Mouse (Mus musculus) liver, embryonic 11.5 days (tissue): ENCODE measurements around the gene Pcca. TPM values are rescaled to one million over a fixed set of nuclear protein-coding genes. Genes with fewer than 3 reads are reported as not detected.

Experiments used
- ATAC-seq: fragments of 200-750 bp; cut with Nextera tagmentation; replicated peaks from 2 replicates; pipeline ENCODE4 v1.8.0; 2017; ENCODE audit warnings: moderate number of reproducible peaks, mild to moderate bottlenecking, moderate TSS enrichment, moderate library complexity; ENCODE audit not compliant: low FRiP score
- DNase-seq: peaks from one replicate; pipeline ENCODE4 v3.0.0-alpha.2; 2017; ENCODE audit warnings: low spot score
- H3K27ac ChIP-seq: fragments of 300-500 bp; sonication (generic); 2 replicates; pipeline ENCODE4 v1.5.1; 2014; ENCODE audit warnings: mild to moderate bottlenecking, low read depth, low read length, control low read depth
- H3K27me3 ChIP-seq: fragments of 300-500 bp; sonication (generic); replicated peaks from 2 replicates; pipeline ENCODE4 v1.6.1; 2014; ENCODE audit warnings: low read length, mixed read lengths; ENCODE audit not compliant: control insufficient read depth, insufficient read depth
- H3K36me3 ChIP-seq: fragments of 300-500 bp; sonication (generic); 2 replicates; pipeline ENCODE4 v1.6.1; 2014; ENCODE audit warnings: mild to moderate bottlenecking, low read length, moderate library complexity, mixed read lengths; ENCODE audit not compliant: control insufficient read depth, insufficient read depth
- H3K4me1 ChIP-seq: fragments of 300-500 bp; sonication (generic); replicated peaks from 2 replicates; pipeline ENCODE4 v1.6.1; 2014; ENCODE audit warnings: low read length, mixed read lengths; ENCODE audit not compliant: control insufficient read depth, insufficient read depth
- H3K4me2 ChIP-seq: fragments of 300-500 bp; sonication (generic); 2 replicates; pipeline ENCODE4 v1.6.1; 2014; ENCODE audit warnings: mild to moderate bottlenecking, control low read depth, moderate library complexity
- H3K4me3 ChIP-seq: fragments of 300-500 bp; sonication (generic); 2 replicates; pipeline ENCODE4 v1.5.1; 2014; ENCODE audit warnings: low read depth, low read length, control low read depth
- H3K9ac ChIP-seq: fragments of 300-500 bp; sonication (generic); 2 replicates; pipeline ENCODE4 v1.6.1; 2014; ENCODE audit warnings: low read depth, low read length, control low read depth
- H3K9me3 ChIP-seq: fragments of 300-500 bp; sonication (generic); 2 replicates; pipeline ENCODE4 v1.6.1; 2016; ENCODE audit warnings: low read length, inconsistent platforms, mixed read lengths; ENCODE audit not compliant: control insufficient read depth
- WGBS: fragments of 180-500 bp; shearing (Covaris S2); extraction: QIAGEN DNeasy Blood & Tissue Kit; methylation state at CpG from one replicate; pipeline ENCODE4 v1.1.7; 2014; 5-methylcytosine and 5-hydroxymethylcytosine counted together
- polyA plus RNA-seq: library from polyadenylated mRNA; unstranded; fragments of >200 nt; fragmentation: Nextera tagmentation; extraction: Ambion mirVana; gene quantifications from 2 replicates; pipeline ENCODE4 v1.2.1, GENCODE M21; 2014

Pcca gene
- polyA plus RNA-seq, 1 experiment from 2014 or later: 18.1 TPM

GRCm38 (mm10) chr14:122888480-122888872 lies 354.4 kb downstream of the Pcca start:
- Histone ChIP-seq H3K27me3 (no peaks in the 10 kb centered on the region), H3K9ac (no peak overlapping the region), H3K9me3 (no peaks in the 10 kb centered on the region), H3K27ac (no peak overlapping the region), H3K4me2 (no peak overlapping the region), H3K36me3 (no peaks in the 10 kb centered on the region; the same call in 1 of the 2 replicates), H3K4me3 (no peak overlapping the region), H3K4me1 (no peaks in the 10 kb centered on the region)
- no peak for DNase-seq
- 97% methylated on average over 1 of the region's 1 CpGs for WGBS
- ATAC-seq: no peak

GRCm38 (mm10) chr14:122891470-122891968 lies 357.4 kb downstream of the Pcca start:
- Histone ChIP-seq H3K9ac (no peak overlapping the region), H3K27ac (no peak overlapping the region), H3K4me2 (no peak overlapping the region), H3K9me3 (no peaks in the 10 kb centered on the region), H3K4me3 (no peak overlapping the region), H3K36me3 (no peaks in the 10 kb centered on the region; the same call in 1 of the 2 replicates), H3K4me1 (no peaks in the 10 kb centered on the region), H3K27me3 (no peaks in the 10 kb centered on the region)
- DNase-seq (no peak), ATAC-seq (no peak)
- WGBS: 93% methylated on average over 12 of the region's 12 CpGs

- no peaks in the 10 kb centered on the region; the same call in 1 of the 2 replicates for H3K36me3 ChIP-seq
- H3K4me2 ChIP-seq: no peak overlapping the region
- no peak overlapping the region for H3K27ac ChIP-seq
- ATAC-seq (no peak), DNase-seq (no peak)
- no peaks in the 10 kb centered on the region for H3K27me3 ChIP-seq
- no peaks in the 10 kb centered on the region for H3K4me1 ChIP-seq
- H3K4me3 ChIP-seq: no peak overlapping the region
- WGBS: 93% methylated on average over 1 of the region's 1 CpGs
- H3K9me3 ChIP-seq: no peaks in the 10 kb centered on the region
- H3K9ac ChIP-seq: no peak overlapping the region
These were observed 362.0 kb downstream of the Pcca start for GRCm38 (mm10) chr14:122896106-122896505.

DNA sequence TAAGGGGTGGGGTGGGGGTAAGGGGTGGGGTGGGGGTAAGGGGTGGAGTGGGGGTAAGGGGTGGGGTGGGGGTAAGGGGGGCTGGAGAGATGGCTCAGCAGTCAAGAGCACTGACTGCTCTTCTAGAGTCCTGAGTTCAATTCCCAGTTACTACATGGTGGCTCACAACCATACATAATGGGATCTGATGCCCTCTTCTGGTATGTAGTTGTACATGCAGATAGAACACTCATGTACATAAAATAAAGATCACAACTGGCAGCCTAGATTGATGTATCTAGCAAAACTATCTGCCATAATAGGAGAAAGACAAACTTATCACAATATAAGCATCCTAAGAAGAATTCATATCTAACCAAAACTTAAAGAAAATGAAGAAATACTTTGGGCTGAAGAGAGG lies 364.4 kb downstream of the Pcca start:
- Histone ChIP-seq H3K27ac (no peak overlapping the region), H3K36me3 (no peaks in the 10 kb centered on the region), H3K9me3 (no peaks in the 10 kb centered on the region), H3K27me3 (no peaks in the 10 kb centered on the region), H3K4me3 (no peak overlapping the region), H3K4me2 (no peak overlapping the region), H3K4me1 (no peaks in the 10 kb centered on the region; the same call in 1 of the 2 replicates), H3K9ac (no peak overlapping the region)
- ATAC-seq (no peak), DNase-seq (no peak)

DNA sequence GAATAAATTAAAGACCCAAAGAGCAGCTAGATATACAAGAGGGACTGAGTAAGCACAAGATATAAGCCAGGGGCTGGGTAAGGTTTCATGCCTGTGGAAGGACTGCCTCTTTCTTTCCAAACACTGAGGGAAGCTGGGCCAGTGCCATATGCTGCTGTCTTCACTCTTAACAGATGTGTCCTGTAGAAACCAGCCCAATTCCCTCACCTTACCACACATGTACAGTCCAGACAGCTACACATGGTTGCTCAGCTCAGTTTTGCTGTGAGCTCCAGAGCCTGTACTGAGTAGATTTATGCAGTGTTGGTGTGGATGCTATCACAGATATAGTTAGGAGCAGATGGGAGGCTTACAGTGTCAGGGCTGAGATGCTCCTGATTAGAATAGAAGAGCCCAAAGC lies 366.6 kb downstream of the Pcca start:
- no peak overlapping the region for H3K27ac ChIP-seq
- H3K9ac ChIP-seq: no peak overlapping the region
- H3K4me2 ChIP-seq: no peak overlapping the region
- H3K36me3 ChIP-seq: no peaks in the 10 kb centered on the region
- no peak for DNase-seq
- H3K4me3 ChIP-seq: no peak overlapping the region
- H3K4me1 ChIP-seq: no peaks in the 10 kb centered on the region; the same call in 1 of the 2 replicates
- H3K27me3 ChIP-seq: no peaks in the 10 kb centered on the region
- no peaks in the 10 kb centered on the region for H3K9me3 ChIP-seq
- ATAC-seq: 0 out of 2 replicates have a peak, but pooled peaks have one; percentile 20

DNA sequence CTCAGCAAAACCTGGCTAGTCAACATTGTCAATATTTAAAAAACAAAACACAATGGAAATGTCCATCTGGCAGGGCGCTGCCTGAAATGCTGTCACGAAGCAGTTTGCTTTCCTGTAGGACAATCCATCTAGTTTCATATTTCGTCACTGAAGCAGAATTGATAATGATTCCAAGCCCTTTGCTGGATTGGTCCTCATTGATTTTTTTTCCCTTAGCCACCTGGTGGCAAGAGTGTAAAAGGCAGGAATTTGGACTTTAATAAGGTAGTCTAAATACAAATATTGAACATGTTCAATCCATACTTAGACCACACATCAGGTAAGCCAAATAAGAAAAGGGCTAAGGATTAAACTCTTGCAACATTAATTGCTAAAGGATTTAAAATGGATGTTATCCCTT lies 367.1 kb downstream of the Pcca start:
- no peaks in the 10 kb centered on the region for H3K36me3 ChIP-seq
- H3K4me1 ChIP-seq: no peaks in the 10 kb centered on the region; the same call in 1 of the 2 replicates
- H3K27ac ChIP-seq: no peak overlapping the region
- WGBS: 76% methylated on average over 3 of the region's 3 CpGs
- no peak overlapping the region for H3K4me2 ChIP-seq
- no peak overlapping the region for H3K4me3 ChIP-seq
- H3K9me3 ChIP-seq: no peaks in the 10 kb centered on the region
- no peak for DNase-seq
- H3K27me3 ChIP-seq: no peaks in the 10 kb centered on the region
- ATAC-seq: no peak
- no peak overlapping the region for H3K9ac ChIP-seq

- ATAC-seq (no peak), DNase-seq (no peak)
- Histone ChIP-seq H3K4me2 (no peak overlapping the region), H3K4me3 (no peak overlapping the region), H3K9ac (no peak overlapping the region), H3K27ac (no peak overlapping the region), H3K36me3 (no peaks in the 10 kb centered on the region), H3K27me3 (no peaks in the 10 kb centered on the region), H3K9me3 (no peaks in the 10 kb centered on the region), H3K4me1 (no peaks in the 10 kb centered on the region; the same call in 1 of the 2 replicates)
- WGBS: 69% methylated on average over 2 of the region's 2 CpGs
These were observed 367.6 kb downstream of the Pcca start for GRCm38 (mm10) chr14:122901715-122902114.

DNA sequence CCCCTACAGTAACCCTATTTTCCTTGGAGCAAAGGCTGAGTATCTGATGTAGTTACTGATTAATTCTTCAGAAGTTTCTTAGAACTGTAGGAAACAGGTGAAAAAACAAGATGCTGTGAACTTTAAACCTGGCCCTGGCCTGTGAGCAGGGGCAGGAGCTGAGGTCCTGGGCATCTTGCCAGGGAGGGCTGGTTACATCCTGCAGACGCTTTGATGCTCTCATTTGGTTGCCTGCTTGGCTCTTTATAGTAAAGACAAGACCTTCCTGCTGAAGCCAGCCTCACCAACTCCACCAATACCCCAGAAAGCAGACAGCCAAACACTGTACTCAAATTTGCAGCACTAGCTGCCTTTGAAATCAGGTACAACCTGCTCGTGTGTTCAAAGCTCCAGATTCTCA lies 368.0 kb downstream of the Pcca start:
- Histone ChIP-seq H3K4me3 (no peak overlapping the region), H3K27ac (no peak overlapping the region), H3K4me2 (no peak overlapping the region), H3K4me1 (no peaks in the 10 kb centered on the region; the same call in 1 of the 2 replicates), H3K36me3 (no peaks in the 10 kb centered on the region), H3K9me3 (no peaks in the 10 kb centered on the region), H3K27me3 (no peaks in the 10 kb centered on the region), H3K9ac (no peak overlapping the region)
- ATAC-seq (no peak), DNase-seq (no peak)
- 81% methylated on average over 2 of the region's 2 CpGs for WGBS

- Histone ChIP-seq H3K27ac (no peak overlapping the region), H3K27me3 (no peaks in the 10 kb centered on the region), H3K4me2 (no peak overlapping the region), H3K9me3 (no peaks in the 10 kb centered on the region), H3K4me1 (no peaks in the 10 kb centered on the region; the same call in 1 of the 2 replicates), H3K36me3 (no peaks in the 10 kb centered on the region), H3K4me3 (no peak overlapping the region), H3K9ac (no peak overlapping the region)
- WGBS: 82% methylated on average over 4 of the region's 4 CpGs
- DNase-seq (no peak), ATAC-seq (no peak; the same call in 1 of the 2 replicates)
These were observed 368.8 kb downstream of the Pcca start for GRCm38 (mm10) chr14:122902884-122903283.
